Mouse (Mus musculus) activated CD4-positive, CD25-positive, alpha-beta regulatory T cell, adult 4 months (primary cell): ENCODE results near the gene Mapk8ip3. TPM values are rescaled to one million over a fixed set of nuclear protein-coding genes. Genes with fewer than 3 reads are reported as not detected.
"Not testable (repeated sequence)": the region's sequence is repeated elsewhere in the genome, so short reads cannot be mapped to it uniquely, and the experiment has no call there.

Source experiments
- ATAC-seq: one replicate; pipeline ENCODE4 v1.8.0; 2017
- polyA plus RNA-seq, 2 experiments: library from polyadenylated mRNA; unstranded; fragments of 100-300 nt; shearing (Covaris generic); gene quantifications; one replicate each; pipeline ENCODE4 v1.2.1; 2017

Mapk8ip3 gene
- polyA plus RNA-seq: 10 to 100 TPM; 26.1 to 28.6 TPM

- ATAC-seq: peak; percentile 97
Measured at GRCm38 (mm10) chr17:24936259-24937237, at the start of gene Mapk8ip3. Mapk8ip3 (minus strand) TSS chr17:24936977.

GRCm38 (mm10) chr17:24960852-24961715 is 24.3 kb upstream of the Mapk8ip3 start:
- ATAC-seq: peak; percentile 20

- peak; percentile 98 for ATAC-seq
Measured at GRCm38 (mm10) chr17:24960135-24960851, 23.5 kb upstream of the Mapk8ip3 start, which contains the start of gene Jpt2. Jpt2 (minus strand) TSS chr17:24960689.

- ATAC-seq: no peak
Measured at GRCm38 (mm10) chr17:24959371-24959770, 22.6 kb upstream of the Mapk8ip3 start.

GRCm38 (mm10) chr17:24953291-24953690 is 16.5 kb upstream of the Mapk8ip3 start:
- ATAC-seq: no peak

- ATAC-seq: no peak
Measured at GRCm38 (mm10) chr17:24950671-24951070, 13.9 kb upstream of the Mapk8ip3 start.

- ATAC-seq: no peak
Measured at GRCm38 (mm10) chr17:24948204-24948603, 11.4 kb upstream of the Mapk8ip3 start.

GRCm38 (mm10) chr17:24943589-24943988 is 6.8 kb upstream of the Mapk8ip3 start:
- not testable (repeated sequence) for ATAC-seq

- no peak for ATAC-seq
Measured at GRCm38 (mm10) chr17:24943036-24943435, 6.3 kb upstream of the Mapk8ip3 start.

GRCm38 (mm10) chr17:24942453-24942852 is 5.7 kb upstream of the Mapk8ip3 start:
- not testable (repeated sequence) for ATAC-seq

- ATAC-seq: no peak
Measured at GRCm38 (mm10) chr17:24937266-24937665, 489 bp upstream of the Mapk8ip3 start.

- no peak for ATAC-seq
Measured at GRCm38 (mm10) chr17:24935666-24936065, 1.1 kb downstream of the Mapk8ip3 start.

GRCm38 (mm10) chr17:24934926-24935325 is 1.9 kb downstream of the Mapk8ip3 start:
- ATAC-seq: no peak

- ATAC-seq: no peak
Measured at GRCm38 (mm10) chr17:24933163-24933562, 3.6 kb downstream of the Mapk8ip3 start.

GRCm38 (mm10) chr17:24932431-24932830 is 4.3 kb downstream of the Mapk8ip3 start:
- no peak for ATAC-seq

- ATAC-seq: no peak
Measured at GRCm38 (mm10) chr17:24929506-24929905, 7.3 kb downstream of the Mapk8ip3 start.

GRCm38 (mm10) chr17:24923246-24923645 is 13.5 kb downstream of the Mapk8ip3 start:
- no peak for ATAC-seq

GRCm38 (mm10) chr17:24913984-24914383 is 22.8 kb downstream of the Mapk8ip3 start:
- no peak for ATAC-seq

GRCm38 (mm10) chr17:24907591-24907990 is 29.2 kb downstream of the Mapk8ip3 start:
- ATAC-seq: no peak

GRCm38 (mm10) chr17:24903767-24904166 is 33.0 kb downstream of the Mapk8ip3 start:
- no peak for ATAC-seq

GRCm38 (mm10) chr17:24902671-24903474 is 33.9 kb downstream of the Mapk8ip3 start:
- no peak for ATAC-seq
